Mouse (Mus musculus): ENCODE data around the gene Olfr800. TPM values are rescaled to one million over a fixed set of nuclear protein-coding genes. Genes with fewer than 3 reads are reported as not detected.

Gene Olfr800
- total RNA-seq (2023): not detected

GRCm38 (mm10) chr10:129657394-129657793 is at the start of gene Olfr800:
Olfr800 (plus strand) TSS chr10:129657694.

GRCm38 (mm10) chr10:129612470-129612869 is 45.0 kb upstream of the Olfr800 start, which contains the start of gene Olfr796:
Olfr796 (minus strand) TSS chr10:129612570.

GRCm38 (mm10) chr10:129627834-129628233 is 29.7 kb upstream of the Olfr800 start, which contains the start of gene Olfr798:
Olfr798 (minus strand) TSS chr10:129627934.

GRCm38 (mm10) chr10:129637184-129637583 is 20.3 kb upstream of the Olfr800 start, which contains the start of gene Olfr799:
Olfr799 (plus strand) TSS chr10:129637484.

GRCm38 (mm10) chr10:129673765-129674164 is 16.3 kb downstream of the Olfr800 start, which contains the start of gene Olfr801:
Olfr801 (minus strand) TSS chr10:129673865.

GRCm38 (mm10) chr10:129688069-129688468 is 30.6 kb downstream of the Olfr800 start, which contains the start of gene Olfr802:
Olfr802 (minus strand) TSS chr10:129688169.

GRCm38 (mm10) chr10:129694186-129694585 is 36.7 kb downstream of the Olfr800 start, which contains the start of gene Olfr803:
Olfr803 (minus strand) TSS chr10:129694286.

GRCm38 (mm10) chr10:129702910-129703309 is 45.4 kb downstream of the Olfr800 start, which contains the start of gene Olfr804:
Olfr804 (plus strand) TSS chr10:129703210.

Other genes starting within 250 kb of the Olfr800 start
- gene Olfr786, start 230.4 kb upstream of the Olfr800 start, total RNA-seq (2023): not detected
- not detected for gene Olfr787, start 195.8 kb upstream of the Olfr800 start, total RNA-seq (2023)
- not detected for gene Olfr788, start 186.7 kb upstream of the Olfr800 start, total RNA-seq (2023)
- gene Olfr789, start 172.9 kb upstream of the Olfr800 start, total RNA-seq (2023): not detected
- not detected for gene Olfr790, start 159.2 kb upstream of the Olfr800 start, total RNA-seq (2023)
- gene Olfr791, start 135.9 kb upstream of the Olfr800 start, total RNA-seq (2023): not detected
- not detected for gene Olfr792, start 118.5 kb upstream of the Olfr800 start, total RNA-seq (2023)
- gene Olfr794, start 90.0 kb upstream of the Olfr800 start, total RNA-seq (2023): not detected
- gene Olfr796, start 45.1 kb upstream of the Olfr800 start, total RNA-seq (2023): not detected
- gene Olfr798, start 29.8 kb upstream of the Olfr800 start, total RNA-seq (2023): not detected
- gene Olfr799, start 20.2 kb upstream of the Olfr800 start, total RNA-seq (2023): not detected
- not detected for gene Olfr801, start 16.2 kb downstream of the Olfr800 start, total RNA-seq (2023)
- gene Olfr802, start 30.5 kb downstream of the Olfr800 start, total RNA-seq (2023): not detected
- not detected for gene Olfr803, start 36.6 kb downstream of the Olfr800 start, total RNA-seq (2023)
- not detected for gene Olfr804, start 45.5 kb downstream of the Olfr800 start, total RNA-seq (2023)
- gene Olfr805, start 71.7 kb downstream of the Olfr800 start, total RNA-seq (2023): not detected
- gene Olfr806, start 84.2 kb downstream of the Olfr800 start, total RNA-seq (2023): not detected
- gene Olfr807, start 100.1 kb downstream of the Olfr800 start, total RNA-seq (2023): not detected
- gene Olfr808, start 107.8 kb downstream of the Olfr800 start, total RNA-seq (2023): not detected
- not detected for gene Olfr809, start 116.9 kb downstream of the Olfr800 start, total RNA-seq (2023)
- not detected for gene Olfr810, start 137.2 kb downstream of the Olfr800 start, total RNA-seq (2023)
- gene Olfr811, start 146.7 kb downstream of the Olfr800 start, total RNA-seq (2023): not detected
- not detected for gene Olfr812, start 188.4 kb downstream of the Olfr800 start, total RNA-seq (2023)
- not detected for gene Olfr813, start 197.7 kb downstream of the Olfr800 start, total RNA-seq (2023)
- not detected for gene Olfr814, start 222.2 kb downstream of the Olfr800 start, total RNA-seq (2023)
- gene Olfr815, start 248.2 kb downstream of the Olfr800 start, total RNA-seq (2023): not detected

Measured in CD4-positive naive resting alpha-beta T cell, adult 57 days (primary cell).